Mouse (Mus musculus): ENCODE data around the gene Ppil6. TPM values are rescaled to one million over a fixed set of nuclear protein-coding genes. Genes with fewer than 3 reads are reported as not detected.
A peak's percentile ranks its signal among the peaks of the same experiment; 100 is the strongest.
"Not testable (repeated sequence)": the region's sequence is repeated elsewhere in the genome, so short reads cannot be mapped to it uniquely, and the experiment has no call there.

The Ppil6 gene
- polyA plus RNA-seq, 1 experiment from 2014 or later: 1.9 TPM

GRCm38 (mm10) chr10:41482446-41482845 is 7.8 kb upstream of the Ppil6 start:
- ATAC-seq: no peak
- Histone ChIP-seq H3K27me3 (no peaks in the 10 kb centered on the region), H3K27ac (no peak overlapping the region), H3K4me2 (no peak overlapping the region), H3K36me3 (ENCODE audit: poor library complexity, severe bottlenecking) (peaks cover 88% of the 10 kb centered on the region), H3K9ac (no peak overlapping the region), H3K4me1 (peaks cover 14% of the 10 kb centered on the region), H3K4me3 (no peak overlapping the region), H3K9me3 (replicated peaks) (no peaks in the 10 kb centered on the region)
- 84% methylated on average over 7 of the region's 7 CpGs for WGBS

- ATAC-seq: no peak
Observed at GRCm38 (mm10) chr10:41485778-41486177, 4.5 kb upstream of the Ppil6 start.

GRCm38 (mm10) chr10:41486506-41487170 is 3.6 kb upstream of the Ppil6 start:
- no peak for ATAC-seq
- Histone ChIP-seq H3K27me3 (no peaks in the 10 kb centered on the region), H3K4me2 (no peak overlapping the region), H3K9ac (0 out of 2 replicates have a peak overlapping the region, but pooled peaks have one; percentile 12), H3K4me1 (peaks cover 25% of the 10 kb centered on the region), H3K36me3 (ENCODE audit: poor library complexity, severe bottlenecking) (peaks cover 67% of the 10 kb centered on the region), H3K9me3 (replicated peaks) (no peaks in the 10 kb centered on the region), H3K27ac (no peak overlapping the region), H3K4me3 (no peak overlapping the region)
- WGBS: 83% methylated on average over 14 of the region's 14 CpGs

More at GRCm38 (mm10) chr10:41485778-41486177, 4.5 kb upstream of the Ppil6 start:
- Histone ChIP-seq H3K4me1 (peaks cover 25% of the 10 kb centered on the region), H3K9me3 (replicated peaks) (no peaks in the 10 kb centered on the region), H3K9ac (no peak overlapping the region), H3K4me2 (no peak overlapping the region), H3K27ac (no peak overlapping the region), H3K27me3 (no peaks in the 10 kb centered on the region), H3K36me3 (ENCODE audit: poor library complexity, severe bottlenecking) (peaks cover 75% of the 10 kb centered on the region), H3K4me3 (no peak overlapping the region)
- WGBS: 92% methylated on average over 16 of the region's 16 CpGs

GRCm38 (mm10) chr10:41488877-41489276 is 1.4 kb upstream of the Ppil6 start:
- Histone ChIP-seq H3K4me2 (peak overlapping the region; percentile 97), H3K27ac (no peak overlapping the region), H3K4me3 (peak overlapping the region; percentile 61), H3K36me3 (ENCODE audit: poor library complexity, severe bottlenecking) (peaks cover 44% of the 10 kb centered on the region), H3K9ac (peak overlapping the region; percentile 71), H3K9me3 (replicated peaks) (no peaks in the 10 kb centered on the region), H3K27me3 (no peaks in the 10 kb centered on the region), H3K4me1 (peaks cover 25% of the 10 kb centered on the region)
- no peak for ATAC-seq
- 50% methylated on average over 7 of the region's 7 CpGs for WGBS

DNA sequence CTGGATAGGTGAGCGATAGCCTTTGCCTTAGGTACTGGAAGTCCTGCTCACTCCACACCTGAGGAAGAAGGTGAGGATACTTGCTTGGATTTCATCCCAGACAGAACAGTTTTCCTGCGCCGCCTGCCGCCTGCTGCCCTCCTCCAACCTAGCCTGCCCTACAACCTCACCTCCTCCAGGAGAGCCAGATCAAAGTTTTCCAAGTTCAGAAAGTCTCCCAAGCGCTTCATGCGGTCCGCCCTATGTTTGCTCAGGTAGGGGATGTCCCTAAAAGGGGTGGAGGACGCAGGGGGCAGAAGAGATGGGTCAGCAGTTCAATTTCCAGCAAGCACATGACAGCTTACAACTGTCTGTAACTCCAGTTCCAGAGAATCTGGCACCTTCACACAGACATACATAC is 945 bp upstream of the Ppil6 start:
- Histone ChIP-seq H3K4me1 (peaks cover 25% of the 10 kb centered on the region), H3K36me3 (ENCODE audit: poor library complexity, severe bottlenecking) (peaks cover 40% of the 10 kb centered on the region), H3K9me3 (replicated peaks) (no peaks in the 10 kb centered on the region), H3K4me2 (peak overlapping the region; percentile 97), H3K27ac (no peak overlapping the region), H3K9ac (peak overlapping the region; percentile 71), H3K4me3 (peak overlapping the region; percentile 61), H3K27me3 (no peaks in the 10 kb centered on the region)
- 39% methylated on average over 8 of the region's 8 CpGs for WGBS
- ATAC-seq: no peak

GRCm38 (mm10) chr10:41490518-41490873 is 257 bp downstream of the Ppil6 start:
- peaks cover 28% of the 10 kb centered on the region for H3K36me3 ChIP-seq (ENCODE audit: poor library complexity, severe bottlenecking)
- H3K4me3 ChIP-seq: peak overlapping the region; percentile 61
- no peak for ATAC-seq
- whole genome bisulfite sequencing: under 1% methylated on average over 29 of the region's 29 CpGs
- peaks cover 25% of the 10 kb centered on the region for H3K4me1 ChIP-seq
- H3K27me3 ChIP-seq: no peaks in the 10 kb centered on the region
- no peaks in the 10 kb centered on the region for H3K9me3 ChIP-seq (replicated peaks)
- H3K9ac ChIP-seq: peak overlapping the region; percentile 71
- H3K27ac ChIP-seq: no peak overlapping the region
- H3K4me2 ChIP-seq: peak overlapping the region; percentile 97

- Histone ChIP-seq H3K27me3 (no peaks in the 10 kb centered on the region), H3K9ac (no peak overlapping the region), H3K4me3 (no peak overlapping the region), H3K27ac (no peak overlapping the region), H3K4me2 (peak overlapping the region; percentile 97), H3K9me3 (replicated peaks) (no peaks in the 10 kb centered on the region), H3K36me3 (ENCODE audit: poor library complexity, severe bottlenecking) (peaks cover 22% of the 10 kb centered on the region), H3K4me1 (peaks cover 25% of the 10 kb centered on the region)
- no peak for ATAC-seq
- WGBS: 57% methylated on average over 4 of the region's 4 CpGs
Observed at GRCm38 (mm10) chr10:41491111-41491510, 872 bp downstream of the Ppil6 start.

DNA sequence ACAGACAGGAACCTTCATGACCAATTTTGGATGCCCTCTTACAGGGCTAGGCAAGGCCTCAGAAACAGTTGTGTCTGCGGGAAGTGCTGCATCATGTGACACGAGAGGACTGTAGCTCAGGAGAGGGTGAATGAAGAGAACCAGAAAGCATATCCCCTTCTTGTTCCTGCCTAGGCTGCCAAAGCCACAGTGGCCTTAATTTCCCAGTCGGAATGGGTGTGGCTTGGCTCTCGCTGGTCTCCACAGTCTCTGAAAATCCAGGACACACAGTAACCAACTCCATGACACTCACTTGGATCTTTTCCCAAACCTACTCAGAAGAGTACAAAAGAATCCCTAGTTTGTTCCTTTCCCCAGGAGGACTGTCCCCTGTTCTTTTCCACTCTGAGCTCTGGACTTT is 10.7 kb downstream of the Ppil6 start:
- ATAC-seq: no peak
- no peaks in the 10 kb centered on the region for H3K9me3 ChIP-seq (replicated peaks)
- H3K27ac ChIP-seq: no peak overlapping the region
- 73% methylated on average over 4 of the region's 4 CpGs for WGBS
- H3K27me3 ChIP-seq: no peaks in the 10 kb centered on the region
- peaks cover 5% of the 10 kb centered on the region; the same call in 1 of the 2 replicates for H3K4me1 ChIP-seq
- H3K4me3 ChIP-seq: no peak overlapping the region
- no peak overlapping the region for H3K9ac ChIP-seq
- no peak overlapping the region for H3K4me2 ChIP-seq
- no peaks in the 10 kb centered on the region for H3K36me3 ChIP-seq (ENCODE audit: poor library complexity, severe bottlenecking)

DNA sequence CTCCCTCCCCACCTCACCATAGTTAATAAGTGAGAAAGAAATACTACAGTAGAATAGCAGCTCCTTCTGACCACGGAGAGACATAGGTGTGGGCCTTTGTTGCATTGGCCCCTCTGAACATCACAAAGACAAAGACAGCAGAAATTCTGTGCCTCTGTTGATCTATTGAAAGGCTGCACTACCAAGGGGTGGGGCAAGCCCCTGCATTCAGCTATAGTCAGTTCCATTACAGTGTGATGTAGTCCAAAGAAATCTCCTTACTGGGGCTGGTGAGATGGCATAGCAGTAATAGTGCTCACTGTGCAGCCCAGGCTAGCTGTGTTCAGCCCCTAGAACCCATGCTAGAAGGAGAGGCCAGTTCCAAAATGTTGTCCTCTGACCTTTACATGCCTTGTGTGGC is 14.8 kb downstream of the Ppil6 start:
- Histone ChIP-seq H3K4me1 (peaks cover 5% of the 10 kb centered on the region; the same call in 1 of the 2 replicates), H3K9ac (no peak overlapping the region), H3K36me3 (ENCODE audit: poor library complexity, severe bottlenecking) (no peaks in the 10 kb centered on the region), H3K4me3 (no peak overlapping the region), H3K9me3 (replicated peaks) (no peaks in the 10 kb centered on the region), H3K27ac (no peak overlapping the region), H3K4me2 (no peak overlapping the region), H3K27me3 (no peaks in the 10 kb centered on the region)
- ATAC-seq: peak; percentile 19; the same call in 1 of the 2 replicates
- 82% methylated on average over 1 of the region's 1 CpGs for WGBS

GRCm38 (mm10) chr10:41505446-41505845 is 15.2 kb downstream of the Ppil6 start:
- peak; percentile 72; the same call in 1 of the 2 replicates for ATAC-seq
- not testable (repeated sequence) for H3K9ac ChIP-seq; H3K36me3 ChIP-seq (ENCODE audit: poor library complexity, severe bottlenecking); H3K4me1 ChIP-seq; H3K9me3 ChIP-seq (replicated peaks); H3K27me3 ChIP-seq; H3K27ac ChIP-seq; H3K4me2 ChIP-seq; H3K4me3 ChIP-seq
- 5% methylated on average over 3 of the region's 3 CpGs for WGBS

GRCm38 (mm10) chr10:41509160-41509559 is 18.9 kb downstream of the Ppil6 start:
- Histone ChIP-seq H3K4me1 (peaks cover 5% of the 10 kb centered on the region; the same call in 1 of the 2 replicates), H3K9me3 (replicated peaks) (no peaks in the 10 kb centered on the region), H3K27me3 (no peaks in the 10 kb centered on the region), H3K4me3 (no peak overlapping the region), H3K9ac (no peak overlapping the region), H3K4me2 (no peak overlapping the region), H3K27ac (no peak overlapping the region), H3K36me3 (ENCODE audit: poor library complexity, severe bottlenecking) (no peaks in the 10 kb centered on the region)
- no peak for ATAC-seq
- WGBS: 33% methylated on average over 2 of the region's 2 CpGs

DNA sequence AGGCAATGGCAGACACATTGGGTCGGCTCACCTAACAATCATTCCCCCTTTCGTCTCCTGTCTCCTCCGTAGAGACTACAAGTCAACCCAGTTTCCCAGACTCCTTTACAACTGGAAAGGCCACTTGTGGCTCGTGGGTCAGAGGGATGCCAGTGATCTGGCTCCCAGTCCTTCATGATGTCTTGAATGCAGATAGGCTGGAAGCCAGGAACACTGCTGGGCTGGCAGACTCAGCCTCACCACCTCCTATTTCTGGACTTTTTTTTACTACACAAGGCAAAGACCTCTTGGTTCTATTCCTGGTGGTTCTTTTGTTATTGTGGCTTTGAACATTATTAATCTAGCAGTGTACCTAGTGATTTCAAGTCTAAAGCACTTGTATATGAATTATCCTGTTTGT is 24.1 kb downstream of the Ppil6 start:
- H3K4me3 ChIP-seq: no peak overlapping the region
- H3K4me1 ChIP-seq: no peaks in the 10 kb centered on the region
- H3K9me3 ChIP-seq (replicated peaks): no peaks in the 10 kb centered on the region
- no peaks in the 10 kb centered on the region for H3K36me3 ChIP-seq (ENCODE audit: poor library complexity, severe bottlenecking)
- H3K27ac ChIP-seq: no peak overlapping the region
- 74% methylated on average over 4 of the region's 4 CpGs for WGBS
- ATAC-seq: no peak
- H3K9ac ChIP-seq: no peak overlapping the region
- no peaks in the 10 kb centered on the region for H3K27me3 ChIP-seq
- no peak overlapping the region for H3K4me2 ChIP-seq

GRCm38 (mm10) chr10:41514921-41515320 is 24.7 kb downstream of the Ppil6 start:
- H3K27me3 ChIP-seq: no peaks in the 10 kb centered on the region
- ATAC-seq: no peak
- H3K4me1 ChIP-seq: no peaks in the 10 kb centered on the region
- H3K36me3 ChIP-seq (ENCODE audit: poor library complexity, severe bottlenecking): no peaks in the 10 kb centered on the region
- no peak overlapping the region for H3K4me2 ChIP-seq
- H3K4me3 ChIP-seq: no peak overlapping the region
- no peak overlapping the region for H3K27ac ChIP-seq
- no peak overlapping the region for H3K9ac ChIP-seq
- no peaks in the 10 kb centered on the region for H3K9me3 ChIP-seq (replicated peaks)

All from forebrain, embryonic 13.5 days (tissue).